Mouse (Mus musculus) lung, postnatal 4 days (tissue): ENCODE results near the gene Sez6l.
A peak's percentile ranks its signal among the peaks of the same experiment; 100 is the strongest.

Source experiments
- DNase-seq, 2 experiments: peaks; one replicate each; pipeline ENCODE4 v3.0.0; 2021

Sez6l gene

DNA sequence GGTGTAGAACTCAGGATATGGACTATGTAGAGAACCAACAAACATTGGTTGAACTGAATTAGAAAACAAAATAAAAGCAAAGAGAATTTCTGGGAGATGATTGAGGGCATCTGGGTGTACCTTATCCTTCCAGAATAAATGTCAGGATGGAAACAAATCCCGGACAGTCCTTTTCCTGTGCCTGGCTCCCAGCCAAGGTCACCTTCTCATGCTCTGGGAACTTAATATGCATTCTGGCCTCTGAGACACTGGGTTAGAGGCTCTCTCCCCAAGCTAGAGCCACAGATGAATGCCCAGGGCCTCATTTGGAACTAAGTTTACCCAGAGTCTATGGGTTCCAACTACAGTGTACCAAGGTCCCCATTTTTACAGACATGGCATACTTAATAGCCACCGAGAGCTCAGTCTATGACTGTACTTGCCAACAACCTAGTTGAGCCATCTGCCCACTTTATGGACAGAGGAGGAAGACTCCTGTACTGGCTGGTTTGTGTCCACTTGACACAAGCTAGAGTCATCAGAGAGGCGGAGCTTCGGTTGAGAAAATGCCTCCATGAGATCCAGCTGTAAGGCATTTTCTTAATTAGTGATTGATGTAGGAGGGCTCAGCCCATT lies 7.3 kb upstream of the Sez6l start:
- no peak for DNase-seq

DNA sequence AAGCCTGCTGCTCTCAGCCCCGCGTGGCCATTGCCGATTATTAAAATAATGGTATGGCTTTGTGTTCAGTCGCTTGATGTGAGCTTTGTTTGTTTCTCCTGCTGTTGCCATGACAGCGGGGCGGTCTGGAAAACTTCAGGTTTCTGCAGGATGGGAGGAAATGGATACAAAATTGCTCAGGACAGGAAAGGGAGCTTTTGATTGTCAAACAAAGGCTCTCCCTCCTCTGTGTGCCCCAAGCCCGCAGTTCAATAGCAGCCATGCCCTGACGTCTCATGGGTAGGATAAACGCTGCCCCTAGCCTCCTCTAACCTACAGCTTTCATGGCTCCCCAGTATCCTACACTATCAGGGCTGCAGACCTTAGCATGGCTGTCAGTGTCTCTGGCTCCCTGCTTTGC lies 6.3 kb upstream of the Sez6l start:
- peak in 1 of 2 experiments; percentile 7 for DNase-seq

DNA sequence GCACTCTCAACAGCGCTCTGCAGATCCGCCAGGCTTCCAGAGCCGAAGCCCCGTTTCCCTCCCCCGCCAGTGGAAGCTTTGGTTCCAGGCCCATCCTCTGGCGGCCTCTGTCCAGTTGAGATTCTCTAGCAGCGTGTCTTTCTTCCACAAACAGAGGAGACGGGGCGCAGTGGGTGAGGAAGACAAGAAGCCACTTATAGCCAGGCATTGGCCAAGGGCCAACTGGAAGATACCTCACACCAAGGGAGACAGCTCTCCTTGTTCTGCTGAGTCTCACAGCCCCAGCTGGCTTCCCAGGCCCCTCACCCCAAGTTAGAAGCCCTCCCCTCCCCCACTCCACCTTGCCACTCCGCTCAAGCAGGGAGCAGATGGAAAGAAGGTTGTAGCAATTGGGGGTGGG lies 765 bp upstream of the Sez6l start:
- no peak for DNase-seq

DNA sequence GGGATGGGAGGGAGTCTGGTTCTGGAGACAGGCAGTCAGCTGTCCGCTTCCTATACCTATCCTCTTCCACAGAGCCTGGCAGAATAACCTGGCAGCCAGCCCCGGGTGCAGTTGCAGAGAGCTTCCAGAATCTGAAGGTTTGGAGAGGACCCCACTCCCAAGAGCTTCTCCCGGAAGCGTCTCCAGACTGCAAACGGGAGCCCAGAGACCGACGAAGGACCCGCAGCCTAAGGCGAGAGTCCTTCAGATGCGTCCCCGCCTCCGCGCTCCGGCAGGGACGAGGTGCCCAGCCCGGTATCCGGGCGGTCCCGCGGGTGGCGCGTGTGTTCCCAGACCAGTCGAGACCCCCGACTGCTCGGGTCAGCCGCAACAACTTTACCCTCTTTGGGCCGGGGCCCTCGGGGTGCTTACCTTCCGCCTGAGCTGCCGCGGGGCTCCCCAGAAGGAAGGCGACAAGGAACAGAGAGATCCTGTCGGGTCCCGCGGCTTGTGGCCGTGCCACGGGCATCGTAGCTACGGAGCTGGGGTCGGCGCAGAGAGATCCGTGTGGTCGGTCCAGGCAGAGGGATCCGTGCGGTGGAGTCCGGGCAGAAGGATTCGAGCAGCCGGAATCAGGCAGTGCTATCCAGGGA lies 508 bp downstream of the Sez6l start:
- no peak for DNase-seq

DNA sequence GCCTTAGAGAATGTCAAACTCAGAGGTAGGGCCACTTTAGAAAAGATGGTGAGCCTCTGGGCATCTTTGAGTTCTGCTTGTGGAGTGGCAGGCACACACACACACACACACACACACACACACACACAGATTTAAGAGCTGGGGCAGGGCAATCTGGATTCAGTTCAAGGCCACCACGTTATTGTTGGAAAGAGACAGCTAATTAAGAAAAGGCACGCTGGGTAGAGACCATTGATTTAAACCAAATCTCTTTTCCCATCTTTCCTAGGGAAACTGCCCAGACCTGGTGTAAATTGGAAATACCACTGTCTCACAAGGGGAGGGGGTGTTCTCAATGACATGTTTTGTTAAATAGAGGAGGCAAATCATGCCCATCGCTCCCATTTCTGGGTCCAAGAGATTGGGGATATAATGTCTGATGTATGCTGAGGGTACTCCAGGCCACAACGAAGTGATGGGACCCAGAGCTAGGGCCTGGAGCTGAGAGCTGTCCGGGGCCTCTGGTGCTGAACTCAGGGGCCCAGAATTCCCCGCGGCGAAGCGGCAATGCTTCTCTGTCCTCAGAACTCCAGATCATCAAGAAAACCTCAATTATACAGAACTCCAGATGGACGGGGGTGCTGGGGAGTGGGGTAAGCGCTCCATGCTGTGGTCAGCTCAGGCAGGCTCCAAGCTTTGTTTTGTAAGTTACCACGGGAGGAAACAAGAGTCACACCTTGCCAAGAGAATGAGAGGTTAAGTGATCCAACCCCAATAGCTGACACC lies 1.7 kb downstream of the Sez6l start:
- DNase-seq = peak; percentile 28 to 36

DNA sequence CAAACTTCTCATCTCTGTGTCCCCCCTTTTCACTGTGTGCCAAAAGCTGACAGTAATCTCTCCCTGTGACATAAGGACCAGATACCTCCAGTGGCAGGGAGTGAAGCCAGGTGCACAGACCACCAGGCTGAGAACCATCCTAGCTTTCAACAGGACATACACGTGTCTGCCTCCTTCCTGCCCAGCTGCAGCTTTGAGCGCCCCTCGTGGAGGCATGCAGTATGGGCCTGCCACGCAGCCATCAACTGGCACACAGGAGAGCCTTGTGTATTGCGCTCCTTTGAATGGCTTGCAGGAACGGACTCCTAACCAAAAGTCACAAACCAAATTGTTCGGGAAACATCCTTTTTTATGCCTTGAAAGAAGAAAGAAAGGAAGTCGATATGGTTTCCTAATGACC lies 3.1 kb downstream of the Sez6l start:
- DNase-seq = peak; percentile 53 to 60

DNA sequence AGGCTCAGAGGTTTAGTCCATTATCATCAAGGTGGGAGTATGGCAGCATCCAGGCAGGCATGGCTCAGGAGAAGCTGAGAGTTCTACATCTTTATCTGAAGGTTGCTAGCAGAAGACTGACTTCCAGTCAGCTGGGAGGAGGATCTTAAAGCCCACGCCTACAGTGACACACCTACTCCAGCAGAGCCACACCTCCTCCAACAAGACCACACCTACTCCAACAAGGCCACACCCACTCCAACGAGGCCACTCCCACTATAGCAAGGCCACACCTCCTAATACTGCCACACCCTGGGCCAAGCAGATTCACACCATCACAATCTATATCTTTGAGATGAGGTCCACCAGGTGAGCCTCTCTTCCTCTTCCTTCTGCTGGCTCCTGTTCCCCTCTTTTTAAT lies 4.8 kb downstream of the Sez6l start:
- DNase-seq = no peak

DNA sequence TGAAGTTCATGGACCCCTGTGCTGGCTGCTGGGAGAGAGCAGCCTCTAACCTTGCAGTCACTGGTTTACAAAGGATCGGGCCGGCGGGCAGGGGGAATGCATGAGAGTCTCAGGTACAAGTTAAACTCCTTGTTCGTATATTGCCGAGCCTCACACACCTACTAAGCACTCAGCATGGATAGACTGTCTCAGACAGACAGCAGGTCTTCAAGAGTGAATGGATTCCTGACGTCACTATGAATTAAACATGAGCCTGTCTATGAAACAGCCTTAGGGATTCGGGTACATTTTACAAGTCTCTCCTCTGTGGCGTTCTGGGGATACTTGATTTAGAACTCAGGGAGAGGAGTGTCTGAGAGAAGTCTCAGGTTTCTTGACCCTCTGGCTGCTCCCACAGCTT lies 11.5 kb downstream of the Sez6l start:
- no peak for DNase-seq

DNA sequence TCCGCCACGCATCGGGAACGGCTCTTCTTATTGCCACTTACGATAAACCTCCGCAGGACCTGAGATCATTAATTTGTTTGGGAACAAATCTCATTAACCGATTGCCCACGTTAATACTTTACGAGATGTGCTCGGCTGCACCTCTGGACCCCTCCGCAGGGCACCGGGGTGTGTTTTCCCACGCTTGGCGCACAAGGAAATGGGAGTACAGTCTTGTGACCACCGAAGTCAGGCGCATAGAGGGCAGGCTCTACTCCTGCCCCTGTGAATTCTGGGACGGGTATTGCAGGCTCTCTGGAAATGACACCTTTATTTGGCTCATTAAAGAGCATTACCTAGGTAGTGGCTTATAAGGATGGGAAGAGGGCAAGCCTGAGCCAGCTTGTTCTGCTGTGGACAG lies 11.9 kb downstream of the Sez6l start:
- no peak for DNase-seq

DNA sequence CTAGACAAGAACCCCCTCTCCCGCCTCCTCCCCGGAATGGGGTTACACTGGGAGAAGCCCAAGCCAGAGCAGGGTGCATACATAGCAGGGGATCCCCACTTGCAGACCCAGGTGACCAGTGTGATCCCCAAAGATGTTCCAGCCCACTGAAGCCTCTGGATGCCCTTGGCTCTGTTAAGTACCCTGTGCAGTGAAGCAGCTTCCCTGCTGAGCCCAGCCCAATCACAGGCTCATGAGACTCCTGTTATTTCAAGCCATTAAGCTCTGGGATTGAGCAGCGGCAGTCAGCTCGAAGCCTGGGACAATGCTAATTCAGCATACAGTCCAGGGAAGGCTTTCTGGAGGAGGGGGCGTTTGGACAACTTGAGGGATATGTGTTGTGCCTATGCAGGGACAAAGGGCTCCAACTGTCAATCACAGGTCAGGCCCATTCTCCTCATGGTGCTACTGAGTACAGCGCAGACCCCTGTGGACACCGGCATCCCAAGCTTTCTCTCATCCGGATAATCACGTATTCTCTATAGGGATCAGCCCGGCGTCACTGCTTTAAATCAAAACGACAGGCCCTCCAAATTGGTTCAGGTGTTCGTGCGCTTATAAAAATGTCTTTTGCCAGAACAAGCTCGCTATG lies 16.0 kb downstream of the Sez6l start:
- DNase-seq = no peak

DNA sequence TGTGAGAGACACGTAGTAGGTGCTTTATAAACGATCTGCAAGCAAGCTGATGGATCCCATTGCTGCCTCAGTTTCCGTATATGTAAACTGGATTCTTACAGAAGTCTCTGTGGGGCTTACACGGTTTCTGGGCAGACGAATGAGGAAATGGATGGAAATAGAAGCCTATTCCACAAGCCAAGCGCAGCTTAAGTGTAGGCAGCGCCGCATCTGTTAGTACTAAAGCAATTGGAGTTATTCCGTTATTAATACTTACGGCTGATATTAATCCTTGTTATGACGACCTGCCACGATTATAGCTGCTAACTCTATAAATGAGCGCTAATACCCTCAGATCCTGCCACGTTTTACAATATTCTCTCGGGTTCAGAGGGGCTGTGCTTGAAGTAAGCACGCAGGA lies 16.8 kb downstream of the Sez6l start:
- no peak for DNase-seq

DNA sequence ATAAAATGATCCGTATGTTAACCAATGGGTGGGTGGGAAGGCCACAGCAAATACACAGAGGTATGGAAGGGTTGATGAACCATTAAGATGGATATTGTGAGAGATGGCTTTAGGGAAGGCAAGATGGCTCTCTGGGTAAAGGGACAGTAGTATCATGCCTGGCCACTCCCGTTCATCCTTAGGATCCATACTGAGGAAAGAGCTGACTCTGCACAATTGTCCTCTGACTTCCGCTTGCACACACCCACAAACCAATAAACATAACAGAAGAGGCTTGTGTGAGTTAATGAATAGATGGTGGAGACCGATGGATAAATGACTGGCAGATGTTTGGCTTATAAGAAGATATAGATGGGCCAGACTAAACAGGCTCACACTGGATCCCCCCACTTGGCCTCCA lies 19.6 kb downstream of the Sez6l start:
- no peak for DNase-seq

DNA sequence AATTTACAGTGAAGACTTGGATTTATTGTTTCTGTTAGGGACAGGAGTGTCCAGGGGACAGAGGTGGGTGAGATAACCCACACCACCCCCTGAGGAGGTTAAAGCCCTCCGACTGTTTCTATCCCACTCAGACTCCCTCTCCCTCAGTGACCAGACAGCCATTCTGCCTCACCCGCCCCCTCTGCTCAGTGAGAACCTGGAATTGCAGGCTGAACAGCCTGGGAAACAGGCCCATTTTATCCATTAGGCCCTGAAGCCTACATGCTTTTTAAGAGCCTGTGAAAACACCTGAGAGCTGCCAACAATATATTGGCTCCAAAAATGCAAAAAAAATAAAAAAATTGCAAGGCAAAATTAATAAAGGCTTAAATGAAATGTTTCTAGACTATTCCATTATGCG lies 20.3 kb downstream of the Sez6l start:
- no peak for DNase-seq

DNA sequence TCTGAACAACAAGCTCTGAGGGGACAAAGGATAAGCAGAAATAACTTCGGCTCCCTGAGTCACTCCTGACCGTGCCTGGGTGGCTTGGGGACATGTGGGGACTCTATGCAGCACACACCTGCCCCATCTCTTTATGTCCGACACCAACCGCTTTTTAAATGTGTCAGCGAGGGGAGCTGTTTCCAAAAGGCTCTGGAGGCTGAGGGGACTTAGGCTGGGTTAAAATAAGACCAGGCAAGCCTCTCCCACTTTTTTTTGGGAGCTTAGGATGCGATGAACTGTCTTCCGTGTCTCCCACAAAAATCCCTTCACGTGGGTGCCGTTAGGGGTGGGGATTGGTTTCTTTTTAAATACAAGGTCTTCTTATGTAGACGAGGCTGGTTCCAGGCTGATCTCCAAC lies 22.5 kb downstream of the Sez6l start:
- DNase-seq = no peak

DNA sequence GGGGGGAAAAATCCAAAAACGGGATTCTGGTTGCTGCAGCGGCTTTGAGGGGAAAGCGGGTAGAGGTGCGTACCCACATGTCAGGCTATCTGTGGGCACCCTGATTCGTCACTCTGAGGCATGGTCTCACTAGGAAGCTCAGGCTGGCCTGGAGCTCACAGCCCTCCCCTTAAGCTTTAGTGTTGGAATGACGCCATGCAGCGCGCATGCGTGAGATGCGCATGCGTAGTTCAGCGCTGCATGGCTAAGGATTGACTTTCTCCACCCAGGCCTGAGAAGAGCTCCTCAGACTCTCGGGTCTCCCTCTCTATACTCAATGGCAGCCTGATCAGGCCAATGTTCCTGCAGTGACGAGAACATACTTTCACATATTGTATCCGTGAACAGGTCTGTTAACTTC lies 24.2 kb downstream of the Sez6l start:
- DNase-seq = no peak

DNA sequence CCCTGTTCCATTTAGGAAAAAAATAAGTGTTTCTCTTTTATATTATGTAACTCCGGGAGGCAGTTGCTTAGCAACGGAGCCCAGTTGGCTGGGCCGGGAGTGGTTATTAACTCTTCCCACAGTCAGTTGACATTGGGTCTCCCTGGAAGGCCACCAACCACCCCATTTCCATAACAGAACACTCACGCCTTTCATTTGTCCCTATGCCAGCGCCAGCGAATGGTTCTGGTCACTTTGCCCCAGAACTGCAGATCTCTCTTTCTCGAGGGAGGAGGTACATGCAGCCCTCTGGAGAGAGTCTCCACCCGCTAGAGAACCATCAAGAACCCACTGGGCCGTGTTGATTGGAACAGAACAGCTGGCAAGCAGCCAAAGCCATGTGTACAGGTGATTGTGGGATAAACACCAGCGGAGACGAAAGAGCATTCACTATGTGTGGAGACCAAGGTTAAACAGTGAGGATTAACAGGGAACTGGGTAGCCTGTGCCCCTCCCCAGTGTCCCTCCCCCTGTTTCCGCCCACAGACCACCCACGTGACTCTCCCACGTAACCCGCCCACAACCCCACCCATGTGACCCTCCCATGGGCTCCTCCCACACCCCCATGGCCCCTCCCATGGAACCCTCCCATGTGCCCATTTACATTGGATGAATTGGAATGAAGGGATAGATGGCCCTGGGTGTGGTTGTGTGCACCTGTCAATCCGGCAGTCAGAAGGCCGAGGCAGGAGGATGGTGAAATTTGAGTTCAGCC lies 24.8 kb downstream of the Sez6l start:
- peak; percentile 19 to 41 for DNase-seq

DNA sequence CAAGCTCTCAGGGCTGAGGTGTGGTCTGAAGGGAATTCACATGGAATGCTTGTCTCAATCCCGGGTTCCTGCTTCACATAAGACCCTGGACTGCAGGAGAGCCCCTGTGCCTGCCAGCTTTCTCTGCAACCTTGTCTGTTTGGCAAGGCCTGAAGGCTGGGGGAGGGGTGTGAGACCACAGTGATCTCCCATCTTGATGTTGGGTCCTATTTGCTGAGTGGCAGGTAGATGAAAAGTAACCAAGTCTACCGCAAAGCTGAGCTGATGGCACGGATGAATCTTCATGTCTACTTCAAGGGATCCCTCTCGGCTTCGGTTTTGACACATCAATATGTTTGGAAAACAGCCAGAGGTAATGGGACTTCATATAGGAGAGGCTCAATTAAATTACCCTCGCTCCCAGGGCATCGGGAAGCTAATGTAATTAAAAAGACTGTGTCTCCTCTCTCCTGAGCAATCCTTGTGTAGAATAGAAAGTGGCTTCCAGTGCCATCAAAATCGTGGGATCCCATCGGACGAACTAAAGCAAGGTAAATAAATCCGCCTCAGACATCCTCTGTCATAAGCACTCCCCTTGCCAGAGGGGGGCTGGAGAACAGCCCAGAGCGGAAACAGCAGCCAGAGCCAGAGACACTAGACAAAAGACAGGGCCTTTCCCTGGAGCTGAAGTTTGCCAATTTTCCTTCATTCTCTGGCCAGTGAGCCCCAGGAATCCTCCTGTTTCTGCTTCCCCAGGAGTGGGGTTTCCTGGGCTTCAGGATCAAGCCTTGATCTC lies 28.0 kb downstream of the Sez6l start:
- DNase-seq = peak; percentile 58 to 85

DNA sequence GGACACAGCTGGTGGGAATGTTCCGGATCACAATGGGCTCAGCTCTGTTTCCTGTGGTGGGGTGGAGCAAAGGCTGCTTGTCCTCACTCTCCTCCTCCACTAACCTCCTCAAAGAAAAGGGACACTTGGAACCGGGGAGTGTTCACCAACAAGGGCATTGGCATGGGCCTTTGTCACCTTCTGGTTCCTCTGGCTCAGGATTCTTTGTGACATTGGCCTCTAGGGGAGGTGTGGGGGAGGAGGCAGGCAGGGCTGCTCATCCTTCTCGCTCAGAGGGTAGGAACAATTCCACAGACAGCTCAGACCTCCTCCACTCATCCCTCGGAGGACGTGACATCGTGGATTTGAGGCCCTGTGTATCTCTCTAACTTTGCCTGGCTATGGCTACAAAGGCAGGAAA lies 30.2 kb downstream of the Sez6l start:
- DNase-seq = no peak

DNA sequence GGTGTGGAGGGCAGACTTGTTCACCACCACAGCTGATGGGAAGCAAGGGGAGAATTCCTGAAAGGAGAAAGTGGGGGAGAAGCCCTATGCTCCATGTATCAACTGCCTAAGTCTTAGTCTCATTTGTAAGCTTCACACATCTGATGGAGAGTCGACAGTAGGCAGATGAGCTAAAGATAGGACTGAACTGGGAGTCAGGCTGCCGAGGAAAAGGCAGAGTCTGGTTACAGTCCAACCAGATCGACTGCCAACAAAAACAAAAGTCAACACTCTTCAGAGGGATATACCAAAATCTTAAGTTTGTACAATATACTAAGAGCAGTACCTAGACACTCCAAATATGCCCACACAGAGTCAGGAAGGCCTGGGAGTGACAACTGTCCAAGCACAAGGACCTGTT lies 38.7 kb downstream of the Sez6l start:
- DNase-seq = no peak

DNA sequence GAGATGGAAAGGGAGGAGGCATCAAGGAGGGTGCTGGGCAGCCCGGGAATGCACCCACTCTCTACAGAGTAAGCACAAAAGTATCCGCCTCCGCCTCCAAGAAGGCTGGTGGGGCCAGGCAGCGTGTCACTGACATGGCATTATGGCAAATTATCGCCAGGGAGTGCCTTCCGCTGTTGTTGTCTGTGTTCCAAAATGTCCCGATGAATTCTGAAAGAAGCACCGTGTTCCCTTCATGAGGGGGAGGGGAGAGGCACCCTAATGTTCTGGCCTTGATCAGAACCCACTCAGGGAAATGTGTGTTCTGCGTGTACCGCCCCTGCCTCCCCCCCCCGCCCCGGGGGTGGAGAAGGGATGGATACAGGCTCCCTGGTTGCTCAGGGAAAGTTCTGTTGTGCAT lies 41.1 kb downstream of the Sez6l start:
- DNase-seq = no peak

DNA sequence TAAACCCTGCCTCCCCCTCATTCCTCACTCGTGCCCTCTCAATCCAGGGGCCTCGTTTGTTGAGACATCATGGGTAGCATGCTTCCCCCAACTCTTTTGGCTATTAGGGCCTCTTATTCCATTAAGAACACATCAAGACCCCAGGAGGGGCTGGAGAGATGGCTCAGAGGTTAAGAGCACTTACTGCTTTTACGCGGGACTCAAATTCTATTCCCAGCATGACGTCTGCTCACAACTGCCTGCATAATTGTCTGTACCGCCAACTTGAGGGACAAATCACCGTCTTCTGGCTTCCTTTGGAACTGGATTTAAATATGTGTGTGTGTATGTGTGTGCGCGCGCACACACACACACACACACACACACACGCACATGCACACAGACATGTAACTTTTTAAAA lies 42.8 kb downstream of the Sez6l start:
- no peak for DNase-seq

DNA sequence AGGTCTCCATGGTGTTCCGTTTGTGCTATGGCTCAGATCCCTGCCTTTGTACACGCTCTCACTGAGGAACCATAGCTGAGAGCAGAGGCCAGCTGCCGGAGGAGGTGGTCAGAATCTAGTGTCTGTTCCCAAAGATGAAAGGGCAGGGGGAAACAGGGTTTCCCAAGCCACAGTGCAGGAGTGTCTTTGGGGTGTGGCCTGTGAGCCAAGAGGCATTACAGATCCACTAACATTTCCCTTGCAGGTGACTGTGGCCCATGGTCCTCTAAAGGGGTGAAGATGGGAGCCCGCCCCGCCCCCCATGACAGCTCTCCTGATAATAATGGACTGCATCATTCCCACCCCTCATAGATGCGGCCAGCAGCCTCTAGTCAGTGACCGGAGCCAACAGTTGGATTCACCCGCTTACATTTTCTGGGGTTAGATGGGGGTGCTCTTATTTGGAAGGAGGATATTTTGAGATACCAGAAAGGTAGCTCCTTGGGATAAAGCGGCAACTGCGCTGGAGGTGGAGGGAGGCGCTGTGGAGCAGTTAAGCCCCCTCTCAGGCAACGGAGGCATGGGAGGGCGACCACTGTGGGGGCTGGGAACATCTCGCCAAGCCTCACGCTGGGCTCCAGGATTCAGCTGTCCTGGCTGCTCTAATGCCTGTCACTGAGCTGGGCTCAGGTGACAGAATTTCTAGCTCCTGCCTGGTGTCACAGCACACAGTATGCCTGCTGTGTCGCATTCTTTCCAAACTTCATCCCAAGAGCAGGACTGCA lies 43.5 kb downstream of the Sez6l start:
- no peak for DNase-seq
